Mouse (Mus musculus): ENCODE data around the gene Selenov. TPM values are rescaled to one million over a fixed set of nuclear protein-coding genes. Genes with fewer than 3 reads are reported as not detected.

Selenov gene
- polyA plus RNA-seq, 1 experiment from 2014 or later = 0.66 TPM

GRCm38 (mm10) chr7:28271761-28272160 lies 19.2 kb downstream of the Selenov start:
- Histone ChIP-seq H3K9ac (ENCODE audit: low read length) (no peak overlapping the region), H3K4me3 (ENCODE audit: low read depth, low read length) (no peak overlapping the region), H3K4me2 (ENCODE audit: low read depth) (no peak overlapping the region), H3K27ac (ENCODE audit: low read depth, low read length) (no peak overlapping the region), H3K9me3 (ENCODE audit: control insufficient read depth, low read length) (no peaks in the 10 kb centered on the region), H3K36me3 (ENCODE audit: control insufficient read depth, insufficient read depth, low read length) (peaks cover 3% of the 10 kb centered on the region), H3K27me3 (ENCODE audit: control insufficient read depth, insufficient read depth, low read length) (no peaks in the 10 kb centered on the region), H3K4me1 (ENCODE audit: control insufficient read depth, insufficient read depth, low read length) (peaks cover 3% of the 10 kb centered on the region; the same call in 1 of the 2 replicates)
- DNase-seq (ENCODE audit: low spot score) (no peak), ATAC-seq (ENCODE audit: insufficient read depth, low FRiP score, low TSS enrichment) (no peak)
- WGBS = 74% methylated on average over 3 of the region's 3 CpGs

- Histone ChIP-seq H3K27ac (ENCODE audit: low read depth, low read length) (no peak overlapping the region), H3K27me3 (ENCODE audit: control insufficient read depth, insufficient read depth, low read length) (no peaks in the 10 kb centered on the region), H3K4me1 (ENCODE audit: control insufficient read depth, insufficient read depth, low read length) (peaks cover 3% of the 10 kb centered on the region; the same call in 1 of the 2 replicates), H3K9me3 (ENCODE audit: control insufficient read depth, low read length) (no peaks in the 10 kb centered on the region), H3K4me2 (ENCODE audit: low read depth) (no peak overlapping the region), H3K36me3 (ENCODE audit: control insufficient read depth, insufficient read depth, low read length) (peaks cover 3% of the 10 kb centered on the region), H3K9ac (ENCODE audit: low read length) (no peak overlapping the region), H3K4me3 (ENCODE audit: low read depth, low read length) (no peak overlapping the region; the same call in 1 of the 2 replicates)
- DNase-seq (ENCODE audit: low spot score) (peak; percentile 47), ATAC-seq (ENCODE audit: insufficient read depth, low FRiP score, low TSS enrichment) (no peak)
- WGBS = 93% methylated on average over 12 of the region's 12 CpGs
These were observed 21.6 kb downstream of the Selenov start for GRCm38 (mm10) chr7:28269355-28269754.

- H3K27ac ChIP-seq (ENCODE audit: low read depth, low read length) = peak overlapping the region; percentile 85; the same call in 1 of the 2 replicates
- 0 out of 2 replicates have a peak, but pooled peaks have one; percentile 7 for ATAC-seq (ENCODE audit: insufficient read depth, low FRiP score, low TSS enrichment)
- no peak for DNase-seq (ENCODE audit: low spot score)
- peaks cover 3% of the 10 kb centered on the region for H3K36me3 ChIP-seq (ENCODE audit: control insufficient read depth, insufficient read depth, low read length)
- H3K9ac ChIP-seq (ENCODE audit: low read length) = peak overlapping the region; percentile 93
- no peaks in the 10 kb centered on the region for H3K9me3 ChIP-seq (ENCODE audit: control insufficient read depth, low read length)
- H3K4me3 ChIP-seq (ENCODE audit: low read depth, low read length) = peak overlapping the region; percentile 80
- WGBS = 29% methylated on average over 16 of the region's 16 CpGs
- peak overlapping the region; percentile 68 for H3K4me2 ChIP-seq (ENCODE audit: low read depth)
- peaks cover 3% of the 10 kb centered on the region; the same call in 1 of the 2 replicates for H3K4me1 ChIP-seq (ENCODE audit: control insufficient read depth, insufficient read depth, low read length)
- H3K27me3 ChIP-seq (ENCODE audit: control insufficient read depth, insufficient read depth, low read length) = no peaks in the 10 kb centered on the region
These were observed 22.4 kb downstream of the Selenov start for GRCm38 (mm10) chr7:28268576-28268975.

GRCm38 (mm10) chr7:28268042-28268531 lies 22.9 kb downstream of the Selenov start:
- 0% methylated on average over 58 of the region's 62 CpGs for WGBS
- Histone ChIP-seq H3K27me3 (ENCODE audit: control insufficient read depth, insufficient read depth, low read length) (no peaks in the 10 kb centered on the region), H3K4me1 (ENCODE audit: control insufficient read depth, insufficient read depth, low read length) (peaks cover 3% of the 10 kb centered on the region; the same call in 1 of the 2 replicates), H3K9me3 (ENCODE audit: control insufficient read depth, low read length) (no peaks in the 10 kb centered on the region), H3K9ac (ENCODE audit: low read length) (peak overlapping the region; percentile 93), H3K4me2 (ENCODE audit: low read depth) (peak overlapping the region; percentile 68), H3K4me3 (ENCODE audit: low read depth, low read length) (peak overlapping the region; percentile 80), H3K36me3 (ENCODE audit: control insufficient read depth, insufficient read depth, low read length) (peaks cover 3% of the 10 kb centered on the region), H3K27ac (ENCODE audit: low read depth, low read length) (peak overlapping the region; percentile 85)
- ATAC-seq (ENCODE audit: insufficient read depth, low FRiP score, low TSS enrichment) (peak; percentile 72), DNase-seq (ENCODE audit: low spot score) (peak; percentile 66)

GRCm38 (mm10) chr7:28267129-28268041 lies 23.6 kb downstream of the Selenov start, which contains the start of gene Eid2:
Gene Eid2 (plus strand): TSS chr7:28267881.
- no peaks in the 10 kb centered on the region for H3K9me3 ChIP-seq (ENCODE audit: control insufficient read depth, low read length)
- no peaks in the 10 kb centered on the region for H3K27me3 ChIP-seq (ENCODE audit: control insufficient read depth, insufficient read depth, low read length)
- H3K4me2 ChIP-seq (ENCODE audit: low read depth) = peak within 1 kb of the TSS; percentile 68
- H3K4me3 ChIP-seq (ENCODE audit: low read depth, low read length) = peak within 1 kb of the TSS; percentile 80
- peaks cover 3% of the 10 kb centered on the region for H3K36me3 ChIP-seq (ENCODE audit: control insufficient read depth, insufficient read depth, low read length)
- DNase-seq (ENCODE audit: low spot score) (peak; percentile 94), ATAC-seq (ENCODE audit: insufficient read depth, low FRiP score, low TSS enrichment) (peak; percentile 76)
- 7% methylated on average over 57 of the region's 57 CpGs for WGBS
- peak within 1 kb of the TSS; percentile 85 for H3K27ac ChIP-seq (ENCODE audit: low read depth, low read length)
- H3K9ac ChIP-seq (ENCODE audit: low read length) = peak within 1 kb of the TSS; percentile 93
- H3K4me1 ChIP-seq (ENCODE audit: control insufficient read depth, insufficient read depth, low read length) = peaks cover 3% of the 10 kb centered on the region; the same call in 1 of the 2 replicates

GRCm38 (mm10) chr7:28265391-28265790 lies 25.6 kb downstream of the Selenov start:
- DNase-seq (ENCODE audit: low spot score) = no peak
- Histone ChIP-seq H3K4me3 (ENCODE audit: low read depth, low read length) (no peak overlapping the region), H3K4me2 (ENCODE audit: low read depth) (no peak overlapping the region), H3K4me1 (ENCODE audit: control insufficient read depth, insufficient read depth, low read length) (peaks cover 3% of the 10 kb centered on the region; the same call in 1 of the 2 replicates), H3K27ac (ENCODE audit: low read depth, low read length) (no peak overlapping the region), H3K9ac (ENCODE audit: low read length) (no peak overlapping the region), H3K9me3 (ENCODE audit: control insufficient read depth, low read length) (no peaks in the 10 kb centered on the region), H3K36me3 (ENCODE audit: control insufficient read depth, insufficient read depth, low read length) (no peaks in the 10 kb centered on the region), H3K27me3 (ENCODE audit: control insufficient read depth, insufficient read depth, low read length) (no peaks in the 10 kb centered on the region)
- WGBS = 90% methylated on average over 13 of the region's 13 CpGs
- no peak for ATAC-seq (ENCODE audit: insufficient read depth, low FRiP score, low TSS enrichment)

GRCm38 (mm10) chr7:28263786-28264185 lies 27.2 kb downstream of the Selenov start:
- WGBS = 5% methylated on average over 15 of the region's 15 CpGs

GRCm38 (mm10) chr7:28262861-28263260 lies 28.1 kb downstream of the Selenov start:
- H3K9me3 ChIP-seq (ENCODE audit: control insufficient read depth, low read length) = no peaks in the 10 kb centered on the region
- H3K27ac ChIP-seq (ENCODE audit: low read depth, low read length) = no peak overlapping the region
- H3K4me2 ChIP-seq (ENCODE audit: low read depth) = no peak overlapping the region
- no peaks in the 10 kb centered on the region for H3K27me3 ChIP-seq (ENCODE audit: control insufficient read depth, insufficient read depth, low read length)
- no peaks in the 10 kb centered on the region for H3K36me3 ChIP-seq (ENCODE audit: control insufficient read depth, insufficient read depth, low read length)
- H3K4me1 ChIP-seq (ENCODE audit: control insufficient read depth, insufficient read depth, low read length) = no peaks in the 10 kb centered on the region
- ATAC-seq (ENCODE audit: insufficient read depth, low FRiP score, low TSS enrichment) = no peak
- no peak overlapping the region for H3K9ac ChIP-seq (ENCODE audit: low read length)
- WGBS = 42% methylated on average over 5 of the region's 5 CpGs
- no peak for DNase-seq (ENCODE audit: low spot score)
- H3K4me3 ChIP-seq (ENCODE audit: low read depth, low read length) = no peak overlapping the region

More at GRCm38 (mm10) chr7:28263786-28264185, 27.2 kb downstream of the Selenov start:
- Histone ChIP-seq H3K4me3 (ENCODE audit: low read depth, low read length) (no peak overlapping the region), H3K36me3 (ENCODE audit: control insufficient read depth, insufficient read depth, low read length) (no peaks in the 10 kb centered on the region), H3K9me3 (ENCODE audit: control insufficient read depth, low read length) (no peaks in the 10 kb centered on the region), H3K9ac (ENCODE audit: low read length) (no peak overlapping the region), H3K4me2 (ENCODE audit: low read depth) (no peak overlapping the region), H3K27me3 (ENCODE audit: control insufficient read depth, insufficient read depth, low read length) (no peaks in the 10 kb centered on the region), H3K27ac (ENCODE audit: low read depth, low read length) (no peak overlapping the region), H3K4me1 (ENCODE audit: control insufficient read depth, insufficient read depth, low read length) (peaks cover 1% of the 10 kb centered on the region; the same call in 1 of the 2 replicates)
- ATAC-seq (ENCODE audit: insufficient read depth, low FRiP score, low TSS enrichment) = no peak
- DNase-seq (ENCODE audit: low spot score) = peak; percentile 80
